In the genomic region with DNA sequence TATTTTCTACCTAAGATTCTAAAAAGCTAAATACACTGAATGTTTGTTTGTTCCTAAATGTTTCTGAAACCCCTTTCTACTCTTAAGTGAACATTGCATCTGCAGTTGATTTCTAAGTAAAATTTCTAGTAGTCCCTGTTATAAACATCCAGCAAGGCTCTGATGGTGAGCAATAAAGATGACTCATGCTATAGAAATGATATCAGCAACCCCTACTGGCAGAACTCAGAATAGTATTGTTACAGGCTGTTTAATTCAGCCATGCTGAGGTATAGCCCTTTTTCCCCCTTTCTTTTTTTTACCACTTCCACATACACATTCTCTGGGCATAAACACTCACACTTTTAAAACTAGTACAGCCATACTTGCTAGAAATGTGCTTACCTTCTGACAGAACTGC, we compare ENCODE assay signal across 9 mouse cellular contexts.
DNase-seq lines count a peak whose midpoint lies in the region; ATAC-seq and TF ChIP-seq lines count a peak whose summit lies in the region.
"Had no signal": no experiment of that assay in that cellular context is flagged by ENCODE, and none has a peak within 500 bp of the region (broad histone marks: within the 10 kb centered on the region; RNA-seq: fewer than 3 reads in every experiment).

No protein-coding gene starts in this region.

- H3K36me3 ChIP-seq in forebrain, embryonic 12.5 days (replicated peaks) = peaks cover 32% of the 10 kb centered on the region
- peaks cover 2% of the 10 kb centered on the region; the same call in 1 of the 2 replicates for H3K36me3 ChIP-seq in forebrain, embryonic 11.5 days (ENCODE audit: control insufficient read depth, insufficient read depth, low read length)
- H3K36me3 ChIP-seq in liver, postnatal 0 days (replicated peaks; ENCODE audit: insufficient read depth, low read length) = peaks cover 48% of the 10 kb centered on the region
- peaks cover 34% of the 10 kb centered on the region for H3K36me3 ChIP-seq in kidney, embryonic 14.5 days (ENCODE audit: control insufficient read depth, insufficient read depth, low read length)

- ATAC-seq in forebrain, embryonic 12.5 days (ENCODE audit: low FRiP score) = 0 out of 2 replicates have a peak, but pooled peaks have one; percentile 60
- ATAC-seq in forebrain, embryonic 11.5 days (replicated peaks; ENCODE audit: low FRiP score) = no peak
- ATAC-seq in liver, postnatal 0 days = no peak
- no peak for ATAC-seq in kidney, embryonic 14.5 days (ENCODE audit: low FRiP score, low TSS enrichment)

- no peak for DNase-seq in forebrain, embryonic 11.5 days (ENCODE audit: low spot score)
- DNase-seq in liver, postnatal 0 days = no peak
- DNase-seq in liver = no peak
- DNase-seq in embryo, embryonic 10 days (ENCODE audit: low spot score) = peak; percentile 31
- no peak for DNase-seq in lung, adult 2 months
- peak; percentile 12 for DNase-seq in skeletal muscle tissue, adult 2 months (ENCODE audit: low read depth, low spot score)

- no peak for TF ChIP-seq POLR2A in lung, adult 2 months (IDR thresholded peaks at IDR 0.05; ENCODE audit: borderline replicate concordance, extremely low read depth, low read depth, low read length)

- TF ChIP-seq CTCF in liver, postnatal 0 days (IDR thresholded peaks at IDR 0.05; ENCODE audit: low read depth) = peak; percentile 62
- TF ChIP-seq CTCF in lung, adult 2 months (IDR thresholded peaks at IDR 0.05; ENCODE audit: insufficient read depth, low read length) = peak; percentile 17; the same call in 1 of the 2 replicates

- H3K4me2 ChIP-seq in forebrain, embryonic 12.5 days = no peak overlapping the region
- no peak overlapping the region for H3K4me2 ChIP-seq in forebrain, embryonic 11.5 days (ENCODE audit: low read depth, low read length, severe bottlenecking)
- H3K4me2 ChIP-seq in liver, postnatal 0 days (ENCODE audit: low read depth, low read length) = no peak overlapping the region
- no peak overlapping the region for H3K4me2 ChIP-seq in kidney, embryonic 14.5 days (replicated peaks; ENCODE audit: low read depth, low read length)
- H3K4me2 ChIP-seq: stomach, embryonic 15.5 days had no signal

- no peak for TF ChIP-seq EP300 in liver, postnatal 0 days (IDR thresholded peaks at IDR 0.05; ENCODE audit: low read depth)

- no peak overlapping the region for H3K4me3 ChIP-seq in forebrain, embryonic 12.5 days (replicated peaks)
- H3K4me3 ChIP-seq in forebrain, embryonic 11.5 days (ENCODE audit: low read depth, low read length) = no peak overlapping the region
- H3K4me3 ChIP-seq in liver, postnatal 0 days (ENCODE audit: low read depth, low read length) = no peak overlapping the region
- no peak overlapping the region for H3K4me3 ChIP-seq in lung, adult 2 months (replicated peaks; ENCODE audit: extremely low read depth, low read depth, low read length)
- no peak overlapping the region for H3K4me3 ChIP-seq in kidney, embryonic 14.5 days (ENCODE audit: low read length)
- H3K4me3 ChIP-seq: stomach, embryonic 15.5 days had no signal

- no peak overlapping the region for H3K9ac ChIP-seq in forebrain, embryonic 12.5 days
- no peak overlapping the region for H3K9ac ChIP-seq in forebrain, embryonic 11.5 days (ENCODE audit: low read length)
- H3K9ac ChIP-seq in liver, postnatal 0 days (replicated peaks) = no peak overlapping the region
- no peak overlapping the region for H3K9ac ChIP-seq in kidney, embryonic 14.5 days (ENCODE audit: low read depth, low read length)
- H3K9ac ChIP-seq: stomach, embryonic 15.5 days had no signal

- no peak overlapping the region for H3K27ac ChIP-seq in forebrain, embryonic 12.5 days
- no peak overlapping the region for H3K27ac ChIP-seq in forebrain, embryonic 11.5 days (ENCODE audit: low read depth, low read length)
- H3K27ac ChIP-seq in liver, postnatal 0 days (ENCODE audit: low read depth) = no peak overlapping the region
- H3K27ac ChIP-seq in kidney, embryonic 14.5 days (ENCODE audit: low read depth, low read length) = no peak overlapping the region
- H3K27ac ChIP-seq: stomach, embryonic 15.5 days had no signal

- no peaks in the 10 kb centered on the region for H3K9me3 ChIP-seq in forebrain, embryonic 12.5 days
- H3K9me3 ChIP-seq in forebrain, embryonic 11.5 days (ENCODE audit: control insufficient read depth, low read length) = no peaks in the 10 kb centered on the region
- no peaks in the 10 kb centered on the region for H3K9me3 ChIP-seq in liver, postnatal 0 days (ENCODE audit: low read length)
- no peaks in the 10 kb centered on the region for H3K9me3 ChIP-seq in kidney, embryonic 14.5 days (ENCODE audit: control insufficient read depth, low read length)
- H3K9me3 ChIP-seq: stomach, embryonic 15.5 days had no signal

- H3K27me3 ChIP-seq in forebrain, embryonic 12.5 days = no peaks in the 10 kb centered on the region
- H3K27me3 ChIP-seq in forebrain, embryonic 11.5 days (ENCODE audit: control insufficient read depth, insufficient read depth, low read length) = no peaks in the 10 kb centered on the region
- H3K27me3 ChIP-seq in liver, postnatal 0 days (ENCODE audit: insufficient read depth, low read length) = no peaks in the 10 kb centered on the region
- H3K27me3 ChIP-seq in kidney, embryonic 14.5 days (ENCODE audit: control insufficient read depth, insufficient read depth, low read length) = no peaks in the 10 kb centered on the region
- H3K27me3 ChIP-seq: stomach, embryonic 15.5 days had no signal

- no peaks in the 10 kb centered on the region for H3K4me1 ChIP-seq in forebrain, embryonic 12.5 days
- H3K4me1 ChIP-seq in forebrain, embryonic 11.5 days (replicated peaks; ENCODE audit: control insufficient read depth, insufficient read depth, low read length) = no peaks in the 10 kb centered on the region
- no peaks in the 10 kb centered on the region for H3K4me1 ChIP-seq in liver, postnatal 0 days (ENCODE audit: insufficient read depth)
- H3K4me1 ChIP-seq in lung, adult 2 months (ENCODE audit: control insufficient read depth, insufficient read depth, low read length) = no peaks in the 10 kb centered on the region
- no peaks in the 10 kb centered on the region for H3K4me1 ChIP-seq in kidney, embryonic 14.5 days (ENCODE audit: control insufficient read depth, insufficient read depth, low read length)
- H3K4me1 ChIP-seq: stomach, embryonic 15.5 days had no signal

Comparison
In these comparisons a context has a peak if more than half of its experiments do, and no peak if none do; other contexts are left out.
1. DNase-seq: peak in embryo, embryonic 10 days (single experiment) and skeletal muscle tissue, adult 2 months (single experiment); none in forebrain, embryonic 11.5 days (single experiment), liver, postnatal 0 days (single experiment), liver (single experiment) and lung, adult 2 months (single experiment).